Comparison of ENCODE assay signal across 12 mouse cellular contexts in the genomic region with DNA sequence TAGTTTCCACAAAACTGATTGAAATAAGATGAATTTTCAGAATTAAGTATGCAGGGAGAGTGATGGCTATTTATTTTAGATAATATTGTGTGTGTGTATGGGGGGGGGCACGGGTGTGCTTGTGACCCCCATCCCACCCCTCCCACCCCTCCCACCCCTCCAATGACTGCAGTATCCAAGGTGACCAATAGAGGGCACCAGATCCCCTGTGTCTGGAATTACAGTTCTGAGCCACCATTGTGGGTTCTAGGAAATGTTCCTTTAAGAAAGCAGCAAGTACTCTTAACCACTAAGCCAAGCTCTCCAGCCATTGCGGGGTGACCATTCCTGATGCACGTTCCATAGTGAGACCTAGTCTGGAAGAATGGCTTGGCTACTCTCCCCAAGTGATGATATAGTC.
DNase-seq lines count a peak whose midpoint lies in the region; ATAC-seq and TF ChIP-seq lines count a peak whose summit lies in the region.
"Had no signal": no experiment of that assay in that cellular context is flagged by ENCODE, and none has a peak within 500 bp of the region (broad histone marks: within the 10 kb centered on the region; RNA-seq: fewer than 3 reads in every experiment).

No protein-coding gene starts in this region.

- no peak overlapping the region for H3K27ac ChIP-seq in hindbrain, postnatal 0 days
- H3K27ac ChIP-seq in hindbrain, embryonic 12.5 days, result no peak overlapping the region
- H3K27ac ChIP-seq: neural tube, embryonic 12.5 days had no signal

- DNase-seq in CD4-positive, CD25-positive, alpha-beta regulatory T cell, adult 2 months (ENCODE audit: low read depth, low spot score), result peak; percentile 13
- peak; percentile 28 for DNase-seq in hindbrain, postnatal 0 days (ENCODE audit: low spot score)
- DNase-seq in thymus, postnatal 4 days, result peak; percentile 15
- no peak for DNase-seq in thymus, adult 18-20 months
- DNase-seq in frontal cortex, postnatal 14 days (ENCODE audit: low spot score in 2 of 2), result no peak
- DNase-seq in testis, postnatal 10 days (ENCODE audit: low spot score), result no peak
- DNase-seq: kidney, adult 9 months; lung, postnatal 4 days had no signal

- no peaks in the 10 kb centered on the region for H3K9me3 ChIP-seq in hindbrain, postnatal 0 days (ENCODE audit: low read length)
- H3K9me3 ChIP-seq in hindbrain, embryonic 12.5 days (replicated peaks), result no peaks in the 10 kb centered on the region; the same call in 1 of the 2 replicates
- H3K9me3 ChIP-seq: neural tube, embryonic 12.5 days had no signal

- no peak overlapping the region for H3K4me3 ChIP-seq in hindbrain, postnatal 0 days (ENCODE audit: low read length)
- H3K4me3 ChIP-seq in hindbrain, embryonic 12.5 days, result no peak overlapping the region
- H3K4me3 ChIP-seq: neural tube, embryonic 12.5 days had no signal

- TF ChIP-seq CTCF in hindbrain, postnatal 0 days (IDR thresholded peaks at IDR 0.05; ENCODE audit: low read depth), result peak; percentile 55

- H3K27me3 ChIP-seq in hindbrain, postnatal 0 days (ENCODE audit: insufficient read depth, low read length), result no peaks in the 10 kb centered on the region
- no peaks in the 10 kb centered on the region for H3K27me3 ChIP-seq in hindbrain, embryonic 12.5 days
- H3K27me3 ChIP-seq: neural tube, embryonic 12.5 days had no signal

- H3K4me2 ChIP-seq in hindbrain, postnatal 0 days (ENCODE audit: low read depth, low read length), result no peak overlapping the region
- H3K4me2 ChIP-seq in hindbrain, embryonic 12.5 days (replicated peaks), result no peak overlapping the region
- H3K4me2 ChIP-seq: neural tube, embryonic 12.5 days had no signal

- no peaks in the 10 kb centered on the region for H3K4me1 ChIP-seq in hindbrain, postnatal 0 days (ENCODE audit: insufficient read depth, low read length)
- no peaks in the 10 kb centered on the region for H3K4me1 ChIP-seq in hindbrain, embryonic 12.5 days

- H3K9ac ChIP-seq in hindbrain, postnatal 0 days (replicated peaks; ENCODE audit: low read length), result no peak overlapping the region
- no peak overlapping the region for H3K9ac ChIP-seq in hindbrain, embryonic 12.5 days
- H3K9ac ChIP-seq: neural tube, embryonic 12.5 days had no signal

- WGBS in hindbrain, postnatal 0 days, result 35% methylated on average over 3 of the region's 3 CpGs
- 32% methylated on average over 3 of the region's 3 CpGs for WGBS in hindbrain, embryonic 12.5 days

- no peaks in the 10 kb centered on the region for H3K36me3 ChIP-seq in hindbrain, postnatal 0 days (ENCODE audit: insufficient read depth, low read length)
- H3K36me3 ChIP-seq in hindbrain, embryonic 12.5 days, result no peaks in the 10 kb centered on the region
- H3K36me3 ChIP-seq: neural tube, embryonic 12.5 days had no signal

- ATAC-seq in CD4-positive, CD25-positive, alpha-beta regulatory T cell, adult 4 months, result no peak
- no peak for ATAC-seq in hindbrain, postnatal 0 days
- ATAC-seq in hindbrain, embryonic 12.5 days (ENCODE audit: low FRiP score), result no peak
- ATAC-seq: activated CD4-positive, CD25-positive, alpha-beta regulatory T cell, adult 4 months had no signal

Comparison
In these comparisons a context has a peak if more than half of its experiments do, and no peak if none do; other contexts are left out.
1. DNase-seq: peak in CD4-positive, CD25-positive, alpha-beta regulatory T cell, adult 2 months (single experiment), hindbrain, postnatal 0 days (single experiment) and thymus, postnatal 4 days (single experiment); none in thymus, adult 18-20 months (0 of 2), frontal cortex, postnatal 14 days (0 of 2) and testis, postnatal 10 days (single experiment).